Mouse (Mus musculus) brain, embryonic 18.5 days (tissue): ENCODE measurements around the gene Selenot.
"Not testable (repeated sequence)": the region's sequence is repeated elsewhere in the genome, so short reads cannot be mapped to it uniquely, and the experiment has no call there.

ENCODE experiments used
- DNase-seq: peaks from one replicate; pipeline ENCODE4 v3.0.0-alpha.2; 2012; ENCODE audit warnings: low read depth, low spot score

Selenot gene

DNA sequence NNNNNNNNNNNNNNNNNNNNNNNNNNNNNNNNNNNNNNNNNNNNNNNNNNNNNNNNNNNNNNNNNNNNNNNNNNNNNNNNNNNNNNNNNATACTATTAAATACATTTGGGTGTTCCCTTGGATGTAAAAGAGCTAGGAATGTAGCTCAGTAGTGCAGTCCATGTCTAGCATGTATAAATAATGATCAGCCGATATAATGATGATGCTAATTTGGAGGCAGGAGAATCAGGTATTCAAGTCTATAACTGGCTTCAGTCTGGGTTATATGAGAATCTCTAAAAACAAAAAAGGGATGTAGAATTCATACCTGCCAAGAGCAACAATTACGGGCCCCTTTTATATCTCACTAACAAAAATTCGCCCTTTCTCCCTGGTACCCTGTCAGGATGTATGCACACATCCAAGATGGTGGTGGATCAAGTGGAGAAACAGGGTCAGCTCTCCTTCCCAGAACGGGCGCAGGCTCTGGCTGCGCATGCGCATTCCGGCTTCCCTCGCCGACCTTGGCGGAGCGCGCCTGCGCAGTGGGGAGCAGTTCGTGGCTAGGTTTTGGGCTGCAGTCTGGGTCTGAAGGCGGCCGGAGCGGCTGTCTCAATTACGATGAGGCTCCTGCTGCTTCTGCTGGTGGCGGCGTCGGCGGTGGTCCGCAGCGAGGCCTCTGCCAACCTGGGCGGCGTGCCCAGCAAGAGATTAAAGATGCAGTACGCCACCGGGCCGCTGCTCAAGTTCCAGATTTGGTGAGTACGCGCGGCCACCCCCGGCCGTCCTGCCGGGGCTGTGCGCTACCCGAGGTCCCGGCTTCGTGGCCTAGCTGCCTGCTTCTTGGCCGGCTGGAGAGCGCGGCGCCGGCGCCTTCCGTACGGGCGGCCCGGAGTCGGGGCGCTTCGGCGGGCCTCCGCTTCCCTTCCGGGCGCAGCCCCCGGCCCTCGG lies at the start of gene Selenot:
Selenot (plus strand) TSS at position 500 of the 930 bp plus-strand sequence.
- DNase-seq, result peak; percentile 88

- no peak for DNase-seq
Measured at GRCm38 (mm10) chr3:58536573-58536972, 39.9 kb upstream of the Selenot start.

DNA sequence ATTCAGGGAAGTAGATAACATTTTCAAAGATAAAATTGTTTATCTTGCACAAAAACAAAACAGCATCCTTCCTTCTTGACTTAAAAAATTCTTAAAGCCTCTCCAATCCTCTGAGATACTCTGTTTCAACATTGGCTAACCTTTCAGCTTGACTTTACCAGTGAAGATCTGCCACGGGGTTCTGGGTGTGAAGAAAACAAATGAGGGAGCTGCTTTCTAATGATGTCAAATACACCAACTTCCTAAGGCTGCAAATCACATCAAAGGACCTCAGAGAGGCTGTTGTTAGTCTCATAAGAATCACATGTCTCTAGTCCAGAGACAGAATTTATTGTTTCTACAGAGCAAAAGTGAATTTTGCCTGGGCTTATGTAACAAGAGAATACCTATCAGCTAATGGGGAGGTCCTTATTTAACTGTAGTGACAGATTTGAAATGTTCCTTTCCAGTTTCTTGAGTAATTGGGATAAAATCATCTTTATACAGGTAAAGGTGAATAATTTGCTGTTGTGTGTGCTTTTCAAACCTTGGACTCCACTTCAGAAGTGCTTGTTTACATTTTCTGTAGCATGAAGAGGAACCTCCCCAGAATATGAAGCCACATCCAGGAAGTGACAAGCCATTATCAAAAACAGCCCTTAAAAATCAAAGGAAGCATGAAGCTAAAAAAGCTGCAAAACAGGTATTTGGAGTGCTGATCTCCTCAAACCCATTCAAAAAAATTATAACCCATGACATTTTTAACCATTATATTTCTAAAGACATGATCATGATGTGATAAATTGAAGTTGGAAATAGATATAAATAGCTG lies 24.2 kb upstream of the Selenot start:
- DNase-seq, result no peak

DNA sequence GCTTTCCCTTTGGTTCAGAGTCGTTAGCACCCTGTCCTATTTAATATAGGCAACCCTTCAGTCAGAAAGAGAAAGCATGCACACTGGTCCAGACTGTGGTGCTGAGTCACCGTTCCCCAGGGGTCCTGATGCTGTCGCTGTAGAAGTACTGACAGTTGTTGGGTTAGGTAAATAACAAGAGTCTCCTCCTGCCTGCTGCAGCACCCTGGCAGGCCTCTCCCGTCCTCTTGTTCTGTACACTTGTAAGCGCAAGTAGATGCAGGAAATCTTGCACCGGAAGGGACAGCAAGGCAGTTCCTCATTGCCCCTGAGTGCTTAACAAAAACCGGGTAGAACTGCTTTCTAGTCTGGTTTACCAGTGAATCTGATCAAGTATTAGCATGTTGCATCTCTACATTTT lies 19.8 kb upstream of the Selenot start:
- no peak for DNase-seq

- DNase-seq, result no peak
Measured at GRCm38 (mm10) chr3:58559887-58560286, 16.5 kb upstream of the Selenot start.

- DNase-seq, result no peak
Measured at GRCm38 (mm10) chr3:58561437-58561836, 15.0 kb upstream of the Selenot start.

DNA sequence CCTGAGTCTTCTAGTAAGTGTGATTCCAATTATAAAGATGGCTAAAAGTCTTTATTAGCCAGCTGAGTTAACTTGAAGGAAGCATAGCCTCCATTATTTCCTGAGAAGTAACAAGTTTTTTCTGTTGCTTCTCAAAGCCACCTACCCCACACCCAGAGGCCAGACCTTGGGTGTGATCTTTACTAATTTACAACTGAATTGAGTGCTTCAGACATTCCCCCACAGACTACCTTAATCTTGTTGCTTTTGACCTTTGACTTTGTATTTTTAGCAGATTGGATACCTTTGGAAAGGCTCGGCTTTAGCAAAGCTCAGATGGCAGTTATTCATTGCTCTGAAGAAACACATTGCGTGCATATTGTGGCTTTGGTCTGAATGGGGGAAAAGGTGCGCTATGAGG lies 5.6 kb upstream of the Selenot start:
- no peak for DNase-seq

DNA sequence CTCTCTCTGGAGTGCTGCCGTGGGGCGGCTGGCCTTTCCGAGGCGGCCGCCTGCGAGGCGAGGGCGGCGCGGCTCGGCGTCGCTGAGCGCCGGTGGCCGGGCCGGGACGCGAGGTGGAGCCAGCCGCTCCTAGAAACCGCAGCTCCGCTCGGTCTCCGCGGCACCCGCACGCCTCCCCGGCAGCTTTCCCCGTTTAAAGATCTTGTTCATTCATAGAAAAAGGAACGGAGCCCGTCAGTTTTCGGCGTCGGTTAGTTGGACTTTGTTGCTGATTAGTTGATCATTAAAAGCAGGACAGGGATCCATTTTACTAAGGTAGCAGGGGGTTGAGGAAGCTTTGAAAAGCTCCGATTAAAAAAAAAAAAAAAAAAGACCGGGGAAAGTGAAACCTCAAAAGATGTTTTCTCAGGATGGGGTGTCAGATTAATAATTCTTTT lies 649 bp downstream of the Selenot start:
- DNase-seq, result no peak

GRCm38 (mm10) chr3:58577506-58578050 lies 1.1 kb downstream of the Selenot start:
- no peak for DNase-seq

DNA sequence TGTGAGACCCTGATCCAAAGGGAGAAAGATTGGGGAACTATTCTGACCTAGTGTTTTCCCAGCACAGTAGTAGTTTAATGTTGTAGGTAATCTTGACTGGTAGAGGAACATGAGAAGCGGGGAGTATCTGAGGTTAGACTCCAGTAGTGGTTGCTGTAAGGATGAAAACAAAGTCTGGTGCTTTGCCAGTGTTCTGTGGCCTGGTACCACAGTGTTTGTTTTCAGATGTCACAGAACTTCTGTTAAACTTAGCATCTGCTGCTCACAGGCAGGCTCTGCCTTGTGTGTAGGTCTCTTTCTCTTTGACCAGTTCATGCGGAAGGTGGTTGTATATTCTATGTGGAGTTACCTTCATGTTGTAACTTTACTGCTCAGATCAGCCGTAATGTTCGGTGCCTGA lies 5.1 kb downstream of the Selenot start:
- DNase-seq, result no peak

DNA sequence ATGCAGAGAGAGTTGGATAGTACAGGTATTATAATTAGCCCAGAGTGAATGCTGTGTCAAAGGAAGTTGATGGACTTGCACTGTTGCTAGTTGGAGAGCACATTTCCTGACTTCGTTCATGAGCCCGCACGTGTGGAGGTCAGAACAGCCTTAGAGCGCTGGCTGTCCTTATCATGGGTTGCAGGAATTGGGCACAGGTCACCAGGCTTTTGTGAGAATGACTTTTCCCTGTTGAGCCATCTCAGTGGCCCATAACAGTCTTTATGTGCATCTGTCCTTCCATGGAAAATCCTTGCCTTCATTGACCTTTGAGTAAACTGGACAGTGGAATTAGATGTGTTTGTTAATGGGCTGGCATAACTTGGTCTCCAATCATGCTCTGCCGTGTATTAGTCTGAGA lies 5.9 kb downstream of the Selenot start:
- no peak for DNase-seq

DNA sequence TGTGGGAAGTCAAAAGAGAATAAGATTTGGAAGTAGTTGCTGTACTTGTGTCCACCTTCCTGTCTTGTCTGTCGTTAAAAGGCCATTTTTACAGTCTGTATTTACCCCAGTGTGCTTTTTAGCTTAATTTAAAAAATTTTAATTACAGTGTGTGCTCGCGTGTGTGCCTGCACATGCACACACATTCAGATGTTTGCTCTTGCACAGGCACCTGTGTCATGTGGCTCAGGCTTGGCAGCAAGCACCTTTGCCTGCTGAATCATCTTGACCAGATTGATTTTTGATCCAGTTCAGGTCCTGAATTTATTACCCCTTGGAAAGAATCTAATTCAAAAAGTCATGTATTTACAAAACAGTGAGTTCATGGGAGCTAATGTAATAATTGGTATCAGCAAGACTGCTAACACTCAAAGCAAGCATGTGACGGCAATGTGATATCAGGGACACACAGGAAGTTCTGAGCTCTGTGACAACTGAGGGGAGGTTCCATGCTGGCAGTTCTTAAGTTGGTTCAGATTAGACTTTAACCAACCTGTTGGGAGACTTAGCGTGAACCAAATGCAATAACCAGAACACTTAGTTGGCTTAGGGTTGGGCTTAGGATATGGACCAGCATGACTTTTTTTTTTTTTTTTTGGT lies 6.5 kb downstream of the Selenot start:
- DNase-seq, result no peak

GRCm38 (mm10) chr3:58590544-58590943 lies 14.1 kb downstream of the Selenot start:
- not testable (repeated sequence) for DNase-seq

GRCm38 (mm10) chr3:58592666-58593065 lies 16.2 kb downstream of the Selenot start:
- DNase-seq, result not testable (repeated sequence)

- no peak for DNase-seq
Measured at GRCm38 (mm10) chr3:58593623-58594022, 17.2 kb downstream of the Selenot start.

GRCm38 (mm10) chr3:58608506-58608905 lies 32.1 kb downstream of the Selenot start:
- no peak for DNase-seq

DNA sequence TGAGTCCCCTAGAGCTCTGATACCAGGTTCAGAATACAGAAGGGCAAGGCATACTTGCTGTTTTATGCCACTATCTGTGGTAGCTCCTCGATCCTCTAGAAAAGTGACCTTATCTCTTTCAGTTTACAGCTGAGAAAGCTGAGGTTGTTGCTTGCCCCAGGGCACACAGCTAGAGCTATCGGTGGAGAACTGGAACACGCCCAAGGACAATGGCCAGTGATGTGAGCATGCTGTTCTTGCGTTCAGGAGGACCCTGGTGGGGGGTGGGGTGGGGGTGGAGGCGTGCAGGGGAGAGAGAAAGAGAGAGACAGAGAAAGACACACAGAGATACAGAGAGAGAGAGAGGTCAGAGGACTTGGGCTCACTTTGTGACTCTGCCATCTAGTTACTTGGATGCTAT lies 33.5 kb downstream of the Selenot start:
- no peak for DNase-seq

GRCm38 (mm10) chr3:58621066-58621465 lies 44.6 kb downstream of the Selenot start:
- no peak for DNase-seq

DNA sequence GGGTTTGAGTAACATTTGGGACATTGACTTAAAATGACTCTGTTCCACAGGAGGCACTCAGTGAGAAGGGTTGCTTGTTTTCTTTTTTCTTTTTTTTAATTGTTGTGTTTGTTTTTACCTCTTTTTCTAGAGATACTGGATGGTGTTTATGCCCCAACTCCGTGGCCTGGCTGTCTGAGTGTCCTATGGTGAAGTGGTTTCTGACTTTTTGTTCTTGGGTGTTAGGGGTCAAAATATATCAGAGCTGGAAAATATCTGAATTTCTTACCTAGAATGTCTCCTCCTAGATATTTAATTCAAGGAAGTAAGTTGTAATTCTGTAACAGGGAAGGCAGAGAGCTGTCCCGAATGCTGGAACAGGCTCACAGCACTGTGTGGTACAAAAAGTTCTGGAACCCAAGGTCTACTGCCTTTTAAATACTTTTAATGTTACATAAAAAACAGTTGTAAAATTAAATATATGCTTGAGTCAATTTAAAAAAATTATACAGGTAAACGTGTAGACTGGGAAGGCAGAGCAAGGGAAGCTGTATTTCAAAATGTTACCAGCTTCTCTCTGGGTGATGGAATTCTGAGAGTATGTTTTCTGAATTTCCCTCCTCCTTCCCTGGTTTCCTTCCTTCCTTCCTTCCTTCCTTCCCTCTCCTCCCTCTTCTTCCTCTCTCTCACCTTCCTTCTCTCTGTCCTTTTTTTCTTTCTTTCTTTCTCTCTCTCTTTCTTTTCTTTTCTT lies 46.4 kb downstream of the Selenot start:
- no peak for DNase-seq

GRCm38 (mm10) chr3:58624981-58625380 lies 48.5 kb downstream of the Selenot start:
- no peak for DNase-seq

DNA sequence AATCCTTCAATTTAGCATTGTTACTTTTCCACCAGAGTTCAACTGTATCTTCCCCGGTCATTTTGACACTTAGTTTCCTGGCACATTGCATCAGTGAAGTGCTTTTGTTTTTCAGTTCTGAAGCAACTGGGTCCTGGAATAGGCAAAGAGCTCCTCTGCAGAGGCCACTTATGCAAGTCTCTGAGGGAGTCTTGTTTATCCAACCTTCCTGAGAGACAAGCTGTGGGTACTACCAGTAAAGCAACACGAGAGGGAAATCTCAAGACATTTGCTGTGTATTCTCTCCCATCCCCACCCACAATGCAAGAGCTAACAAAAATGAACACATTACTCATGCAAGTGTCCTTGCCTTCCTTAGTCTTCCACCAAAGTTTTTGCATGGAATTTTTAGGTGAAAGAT lies 55.3 kb downstream of the Selenot start:
- DNase-seq, result no peak
